Mouse (Mus musculus): ENCODE measurements around the gene Ubap2l. TPM values are rescaled to one million over a fixed set of nuclear protein-coding genes. Genes with fewer than 3 reads are reported as not detected.
A peak's percentile ranks its signal among the peaks of the same experiment; 100 is the strongest.

Ubap2l gene
- polyA plus RNA-seq, 2 experiments = 52.4 to 70.4 TPM

DNA sequence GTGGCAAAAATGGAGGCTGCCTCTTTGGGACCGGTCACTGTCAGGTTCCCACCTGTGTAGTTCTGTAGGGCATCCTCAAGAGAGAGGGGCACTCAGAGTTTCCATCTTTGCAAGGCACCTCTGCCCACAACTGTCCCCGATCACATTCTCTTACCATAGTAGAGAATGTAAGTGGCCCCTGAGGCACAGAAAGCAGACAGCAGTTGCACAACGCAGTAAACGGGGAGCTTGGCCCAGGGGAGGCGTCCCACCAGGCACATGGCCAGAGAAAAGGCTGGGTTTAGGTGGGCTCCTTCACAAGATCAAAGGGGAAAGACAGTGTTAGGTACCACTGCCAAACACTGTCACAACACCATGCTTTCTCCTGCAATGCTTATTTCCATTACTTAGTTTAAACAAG is 86.5 kb downstream of the Ubap2l start:
- TF ChIP-seq CTCF (IDR thresholded peaks at IDR 0.05; ENCODE audit: low read depth) (no peak), EP300 (IDR thresholded peaks at IDR 0.05; ENCODE audit: low read depth) (no peak)
- WGBS (ENCODE audit: insufficient replicate concordance) = 65% methylated on average over 5 of the region's 5 CpGs
- no peaks in the 10 kb centered on the region for H3K9me3 ChIP-seq (ENCODE audit: control insufficient read depth, low read length)
- ATAC-seq (ENCODE audit: insufficient read depth) = no peak
- no peaks in the 10 kb centered on the region for H3K36me3 ChIP-seq (replicated peaks; ENCODE audit: control insufficient read depth, insufficient read depth, low read depth)
- no peak overlapping the region for H3K27ac ChIP-seq
- peaks cover 0 to 7% of the 10 kb centered on the region in 2 experiments; a peak in 2 of 4 replicates for H3K4me1 ChIP-seq (replicated peaks; ENCODE audit: control insufficient read depth in 2 of 2, insufficient read depth in 2 of 2, low read length in 1 of 2)
- peaks cover 28% of the 10 kb centered on the region for H3K27me3 ChIP-seq (ENCODE audit: control insufficient read depth, insufficient read depth, low read length)
- no peak overlapping the region for H3K4me3 ChIP-seq (ENCODE audit: insufficient read depth in 1 of 2, low read depth in 2 of 2, low read length in 2 of 2)
- no peak overlapping the region for H3K9ac ChIP-seq (replicated peaks)
- no peak for DNase-seq (ENCODE audit: low read depth in 3 of 3, low spot score in 3 of 3)
- no peak overlapping the region for H3K4me2 ChIP-seq (ENCODE audit: low read depth)

- H3K9ac ChIP-seq (replicated peaks) = no peak overlapping the region
- no peak overlapping the region for H3K4me2 ChIP-seq (ENCODE audit: low read depth)
- 72% methylated on average over 8 of the region's 8 CpGs for WGBS (ENCODE audit: insufficient replicate concordance)
- no peak overlapping the region for H3K4me3 ChIP-seq (ENCODE audit: insufficient read depth in 1 of 2, low read depth in 2 of 2, low read length in 2 of 2)
- no peak for ATAC-seq (ENCODE audit: insufficient read depth)
- peaks cover 33% of the 10 kb centered on the region for H3K27me3 ChIP-seq (ENCODE audit: control insufficient read depth, insufficient read depth, low read length)
- no peak overlapping the region for H3K27ac ChIP-seq
- peaks cover 0 to 11% of the 10 kb centered on the region in 2 experiments; a peak in 2 of 4 replicates for H3K4me1 ChIP-seq (replicated peaks; ENCODE audit: control insufficient read depth in 2 of 2, insufficient read depth in 2 of 2, low read length in 1 of 2)
- DNase-seq (ENCODE audit: low read depth in 3 of 3, low spot score in 3 of 3) = no peak
- H3K36me3 ChIP-seq (replicated peaks; ENCODE audit: control insufficient read depth, insufficient read depth, low read depth) = no peaks in the 10 kb centered on the region
- TF ChIP-seq CTCF (IDR thresholded peaks at IDR 0.05; ENCODE audit: low read depth) = no peak
- no peak for TF ChIP-seq EP300 (IDR thresholded peaks at IDR 0.05; ENCODE audit: low read depth)
- H3K9me3 ChIP-seq (ENCODE audit: control insufficient read depth, low read length) = no peaks in the 10 kb centered on the region
These were observed 86.9 kb downstream of the Ubap2l start for GRCm38 (mm10) chr3:89965557-89965956.

- peak overlapping the region; percentile 61 for H3K4me2 ChIP-seq (ENCODE audit: low read depth)
- WGBS (ENCODE audit: insufficient replicate concordance) = 26% methylated on average over 22 of the region's 22 CpGs
- H3K9ac ChIP-seq (replicated peaks) = no peak overlapping the region
- H3K4me1 ChIP-seq (replicated peaks; ENCODE audit: control insufficient read depth in 2 of 2, insufficient read depth in 2 of 2, low read length in 1 of 2) = peaks cover 0 to 11% of the 10 kb centered on the region in 2 experiments; a peak in 2 of 4 replicates
- ATAC-seq (ENCODE audit: insufficient read depth) (no peak), DNase-seq (ENCODE audit: low read depth in 3 of 3, low spot score in 3 of 3) (peak in 2 of 3 experiments; percentile 26 to 29)
- peak overlapping the region; percentile 60 to 75 for H3K4me3 ChIP-seq (ENCODE audit: insufficient read depth in 1 of 2, low read depth in 2 of 2, low read length in 2 of 2)
- no peak overlapping the region for H3K27ac ChIP-seq
- H3K36me3 ChIP-seq (replicated peaks; ENCODE audit: control insufficient read depth, insufficient read depth, low read depth) = no peaks in the 10 kb centered on the region
- TF ChIP-seq CTCF (IDR thresholded peaks at IDR 0.05; ENCODE audit: low read depth) (peak; percentile 71), EP300 (IDR thresholded peaks at IDR 0.05; ENCODE audit: low read depth) (no peak)
- H3K27me3 ChIP-seq (ENCODE audit: control insufficient read depth, insufficient read depth, low read length) = peaks cover 38% of the 10 kb centered on the region
- H3K9me3 ChIP-seq (ENCODE audit: control insufficient read depth, low read length) = no peaks in the 10 kb centered on the region
These were observed 88.3 kb downstream of the Ubap2l start for GRCm38 (mm10) chr3:89963926-89964739.

DNA sequence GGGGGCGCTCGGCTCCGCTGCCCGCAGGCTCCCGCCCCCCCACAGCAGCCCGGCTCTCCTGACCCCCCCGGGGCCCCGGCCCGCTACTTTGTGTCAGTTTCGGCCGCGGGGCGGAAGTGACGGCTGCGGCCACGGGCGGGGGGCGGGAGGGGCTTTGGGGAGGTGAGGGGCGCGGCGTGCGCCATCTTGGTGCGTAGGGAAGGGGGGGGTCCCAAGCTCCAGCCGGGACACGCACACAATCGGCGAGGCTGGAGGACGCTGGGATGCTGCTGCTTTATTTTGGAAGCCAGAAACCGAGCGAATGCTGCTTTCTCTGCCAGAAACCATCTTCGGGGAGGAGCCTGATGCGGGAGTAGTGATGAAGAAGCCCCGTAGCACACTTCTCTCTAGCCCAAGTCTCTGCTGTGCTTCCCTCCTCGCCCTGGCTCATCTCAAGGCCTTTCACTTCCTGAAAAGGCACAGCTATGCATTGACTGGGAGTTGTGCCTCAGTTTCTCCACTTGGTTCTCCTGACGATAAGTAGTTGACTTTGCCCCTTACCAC is 89.1 kb downstream of the Ubap2l start, which contains the start of gene Atp8b2:
Gene Atp8b2, minus strand, starts transcription at position 288 of the 543 bp plus-strand sequence.
- no peak for ATAC-seq (ENCODE audit: insufficient read depth)
- TF ChIP-seq EP300 (IDR thresholded peaks at IDR 0.05; ENCODE audit: low read depth) (no peak), CTCF (IDR thresholded peaks at IDR 0.05; ENCODE audit: low read depth) (no peak)
- Histone ChIP-seq H3K27ac (no peak within 1 kb of the TSS), H3K4me2 (ENCODE audit: low read depth) (peak within 1 kb of the TSS; percentile 61), H3K4me3 (ENCODE audit: insufficient read depth in 1 of 2, low read depth in 2 of 2, low read length in 2 of 2) (peak within 1 kb of the TSS; percentile 60 to 75), H3K4me1 (replicated peaks; ENCODE audit: control insufficient read depth in 2 of 2, insufficient read depth in 2 of 2, low read length in 1 of 2) (peaks cover 0 to 11% of the 10 kb centered on the region in 2 experiments; a peak in 2 of 4 replicates), H3K27me3 (ENCODE audit: control insufficient read depth, insufficient read depth, low read length) (peaks cover 38% of the 10 kb centered on the region), H3K9ac (replicated peaks) (peak within 1 kb of the TSS; percentile 40), H3K9me3 (ENCODE audit: control insufficient read depth, low read length) (no peaks in the 10 kb centered on the region), H3K36me3 (replicated peaks; ENCODE audit: control insufficient read depth, insufficient read depth, low read depth) (no peaks in the 10 kb centered on the region)
- DNase-seq (ENCODE audit: low read depth in 3 of 3, low spot score in 3 of 3) = no peak
- WGBS (ENCODE audit: insufficient replicate concordance) = under 1% methylated on average over 35 of the region's 35 CpGs

GRCm38 (mm10) chr3:89962751-89963220 is 89.6 kb downstream of the Ubap2l start:
- H3K36me3 ChIP-seq (replicated peaks; ENCODE audit: control insufficient read depth, insufficient read depth, low read depth) = no peaks in the 10 kb centered on the region
- no peak for TF ChIP-seq EP300 (IDR thresholded peaks at IDR 0.05; ENCODE audit: low read depth)
- no peak for TF ChIP-seq CTCF (IDR thresholded peaks at IDR 0.05; ENCODE audit: low read depth)
- DNase-seq (ENCODE audit: low read depth in 3 of 3, low spot score in 3 of 3) (no peak), ATAC-seq (ENCODE audit: insufficient read depth) (no peak)
- peak overlapping the region; percentile 61 for H3K4me2 ChIP-seq (ENCODE audit: low read depth)
- WGBS (ENCODE audit: insufficient replicate concordance) = under 1% methylated on average over 30 of the region's 30 CpGs
- no peak overlapping the region; the same call in none of the 2 replicates for H3K9ac ChIP-seq (replicated peaks)
- H3K4me1 ChIP-seq (replicated peaks; ENCODE audit: control insufficient read depth in 2 of 2, insufficient read depth in 2 of 2, low read length in 1 of 2) = peaks cover 0 to 11% of the 10 kb centered on the region in 2 experiments; a peak in 2 of 4 replicates
- H3K27ac ChIP-seq = no peak overlapping the region
- no peaks in the 10 kb centered on the region for H3K9me3 ChIP-seq (ENCODE audit: control insufficient read depth, low read length)
- H3K4me3 ChIP-seq (ENCODE audit: insufficient read depth in 1 of 2, low read depth in 2 of 2, low read length in 2 of 2) = peak overlapping the region; percentile 60 to 75
- peaks cover 38% of the 10 kb centered on the region for H3K27me3 ChIP-seq (ENCODE audit: control insufficient read depth, insufficient read depth, low read length)
